Mouse (Mus musculus): ENCODE results near the gene Ocel1. TPM values are rescaled to one million over a fixed set of nuclear protein-coding genes. Genes with fewer than 3 reads are reported as not detected.

Ocel1 gene
- polyA plus RNA-seq, 1 experiment from 2014 or later, result 5.3 TPM

GRCm38 (mm10) chr8:71375581-71376422 lies 4.7 kb downstream of the Ocel1 start:
- no peaks in the 10 kb centered on the region for H3K9me3 ChIP-seq (replicated peaks; ENCODE audit: control insufficient read depth, low read length, poor library complexity, severe bottlenecking)
- H3K4me2 ChIP-seq (ENCODE audit: low read length), result peak overlapping the region; percentile 75
- H3K4me3 ChIP-seq (ENCODE audit: low read depth, low read length), result peak overlapping the region; percentile 42
- H3K9ac ChIP-seq (ENCODE audit: low read depth, low read length), result peak overlapping the region; percentile 73
- H3K4me1 ChIP-seq (ENCODE audit: control insufficient read depth, insufficient read depth, low read length), result peaks cover 35% of the 10 kb centered on the region
- H3K36me3 ChIP-seq (ENCODE audit: control insufficient read depth, insufficient read depth, low read length), result peaks cover 6% of the 10 kb centered on the region; the same call in 1 of the 2 replicates
- H3K27me3 ChIP-seq (ENCODE audit: control insufficient read depth, insufficient read depth, low read depth, low read length), result no peaks in the 10 kb centered on the region
- ATAC-seq, result no peak
- peak overlapping the region; percentile 69 for H3K27ac ChIP-seq (ENCODE audit: low read length)
- 6% methylated on average over 71 of the region's 74 CpGs for WGBS

GRCm38 (mm10) chr8:71376423-71377030 lies 5.4 kb downstream of the Ocel1 start:
- ATAC-seq, result no peak
- Histone ChIP-seq H3K4me1 (ENCODE audit: control insufficient read depth, insufficient read depth, low read length) (peaks cover 37% of the 10 kb centered on the region), H3K36me3 (ENCODE audit: control insufficient read depth, insufficient read depth, low read length) (peaks cover 6% of the 10 kb centered on the region; the same call in 1 of the 2 replicates), H3K4me2 (ENCODE audit: low read length) (peak overlapping the region; percentile 75), H3K9me3 (replicated peaks; ENCODE audit: control insufficient read depth, low read length, poor library complexity, severe bottlenecking) (no peaks in the 10 kb centered on the region), H3K9ac (ENCODE audit: low read depth, low read length) (peak overlapping the region; percentile 73), H3K27ac (ENCODE audit: low read length) (peak overlapping the region; percentile 69), H3K27me3 (ENCODE audit: control insufficient read depth, insufficient read depth, low read depth, low read length) (no peaks in the 10 kb centered on the region), H3K4me3 (ENCODE audit: low read depth, low read length) (peak overlapping the region; percentile 42)
- 31% methylated on average over 8 of the region's 8 CpGs for WGBS

- H3K27me3 ChIP-seq (ENCODE audit: control insufficient read depth, insufficient read depth, low read depth, low read length), result no peaks in the 10 kb centered on the region
- WGBS, result 29% methylated on average over 4 of the region's 4 CpGs
- ATAC-seq, result no peak
- peaks cover 2% of the 10 kb centered on the region; the same call in 1 of the 2 replicates for H3K36me3 ChIP-seq (ENCODE audit: control insufficient read depth, insufficient read depth, low read length)
- H3K4me2 ChIP-seq (ENCODE audit: low read length), result peak overlapping the region; percentile 99
- no peak overlapping the region for H3K4me3 ChIP-seq (ENCODE audit: low read depth, low read length)
- H3K9ac ChIP-seq (ENCODE audit: low read depth, low read length), result no peak overlapping the region; the same call in 1 of the 2 replicates
- H3K9me3 ChIP-seq (replicated peaks; ENCODE audit: control insufficient read depth, low read length, poor library complexity, severe bottlenecking), result no peaks in the 10 kb centered on the region
- no peak overlapping the region for H3K27ac ChIP-seq (ENCODE audit: low read length)
- peaks cover 41% of the 10 kb centered on the region for H3K4me1 ChIP-seq (ENCODE audit: control insufficient read depth, insufficient read depth, low read length)
These were observed 7.9 kb downstream of the Ocel1 start for GRCm38 (mm10) chr8:71379008-71379407.

- H3K4me1 ChIP-seq (ENCODE audit: control insufficient read depth, insufficient read depth, low read length), result peaks cover 41% of the 10 kb centered on the region
- peak overlapping the region; percentile 86; the same call in 1 of the 2 replicates for H3K9ac ChIP-seq (ENCODE audit: low read depth, low read length)
These were observed 8.5 kb downstream of the Ocel1 start for GRCm38 (mm10) chr8:71379512-71380075.

GRCm38 (mm10) chr8:71380178-71381171 lies 9.4 kb downstream of the Ocel1 start:
- H3K4me3 ChIP-seq (ENCODE audit: low read depth, low read length), result peak overlapping the region; percentile 72

More at GRCm38 (mm10) chr8:71379512-71380075, 8.5 kb downstream of the Ocel1 start:
- WGBS, result 43% methylated on average over 3 of the region's 3 CpGs
- no peaks in the 10 kb centered on the region for H3K36me3 ChIP-seq (ENCODE audit: control insufficient read depth, insufficient read depth, low read length)
- H3K9me3 ChIP-seq (replicated peaks; ENCODE audit: control insufficient read depth, low read length, poor library complexity, severe bottlenecking), result no peaks in the 10 kb centered on the region
- no peak for ATAC-seq
- no peaks in the 10 kb centered on the region for H3K27me3 ChIP-seq (ENCODE audit: control insufficient read depth, insufficient read depth, low read depth, low read length)
- H3K4me2 ChIP-seq (ENCODE audit: low read length), result peak overlapping the region; percentile 99
- no peak overlapping the region for H3K27ac ChIP-seq (ENCODE audit: low read length)
- H3K4me3 ChIP-seq (ENCODE audit: low read depth, low read length), result peak overlapping the region; percentile 72

GRCm38 (mm10) chr8:71381421-71381970 lies 10.4 kb downstream of the Ocel1 start, which contains the start of gene Nr2f6:
Gene Nr2f6, minus strand, starts transcription at chr8:71381960.
- H3K9ac ChIP-seq (ENCODE audit: low read depth, low read length), result peak within 1 kb of the TSS; percentile 86
- peak within 1 kb of the TSS; percentile 72 for H3K4me3 ChIP-seq (ENCODE audit: low read depth, low read length)
- 1% methylated on average over 75 of the region's 89 CpGs for WGBS
- no peaks in the 10 kb centered on the region for H3K27me3 ChIP-seq (ENCODE audit: control insufficient read depth, insufficient read depth, low read depth, low read length)
- H3K36me3 ChIP-seq (ENCODE audit: control insufficient read depth, insufficient read depth, low read length), result no peaks in the 10 kb centered on the region
- peak; percentile 54 for ATAC-seq
- peak within 1 kb of the TSS; percentile 78 for H3K27ac ChIP-seq (ENCODE audit: low read length)
- H3K9me3 ChIP-seq (replicated peaks; ENCODE audit: control insufficient read depth, low read length, poor library complexity, severe bottlenecking), result no peaks in the 10 kb centered on the region
- H3K4me1 ChIP-seq (ENCODE audit: control insufficient read depth, insufficient read depth, low read length), result peaks cover 27% of the 10 kb centered on the region
- H3K4me2 ChIP-seq (ENCODE audit: low read length), result peak within 1 kb of the TSS; percentile 99

More at GRCm38 (mm10) chr8:71380178-71381171, 9.4 kb downstream of the Ocel1 start:
- no peaks in the 10 kb centered on the region for H3K9me3 ChIP-seq (replicated peaks; ENCODE audit: control insufficient read depth, low read length, poor library complexity, severe bottlenecking)
- peak overlapping the region; percentile 86 for H3K9ac ChIP-seq (ENCODE audit: low read depth, low read length)
- no peaks in the 10 kb centered on the region for H3K36me3 ChIP-seq (ENCODE audit: control insufficient read depth, insufficient read depth, low read length)
- no peak overlapping the region for H3K27ac ChIP-seq (ENCODE audit: low read length)
- no peaks in the 10 kb centered on the region for H3K27me3 ChIP-seq (ENCODE audit: control insufficient read depth, insufficient read depth, low read depth, low read length)
- WGBS, result under 1% methylated on average over 68 of the region's 72 CpGs
- H3K4me1 ChIP-seq (ENCODE audit: control insufficient read depth, insufficient read depth, low read length), result peaks cover 38% of the 10 kb centered on the region
- H3K4me2 ChIP-seq (ENCODE audit: low read length), result peak overlapping the region; percentile 99
- ATAC-seq, result no peak

GRCm38 (mm10) chr8:71381971-71382961 lies 11.2 kb downstream of the Ocel1 start:
- H3K36me3 ChIP-seq (ENCODE audit: control insufficient read depth, insufficient read depth, low read length), result no peaks in the 10 kb centered on the region
- peak overlapping the region; percentile 86 for H3K9ac ChIP-seq (ENCODE audit: low read depth, low read length)
- peaks cover 25% of the 10 kb centered on the region for H3K4me1 ChIP-seq (ENCODE audit: control insufficient read depth, insufficient read depth, low read length)
- peak overlapping the region; percentile 78 for H3K27ac ChIP-seq (ENCODE audit: low read length)
- H3K4me3 ChIP-seq (ENCODE audit: low read depth, low read length), result peak overlapping the region; percentile 72
- H3K9me3 ChIP-seq (replicated peaks; ENCODE audit: control insufficient read depth, low read length, poor library complexity, severe bottlenecking), result no peaks in the 10 kb centered on the region
- peak; percentile 84 for ATAC-seq
- 1% methylated on average over 54 of the region's 80 CpGs for WGBS
- peak overlapping the region; percentile 99 for H3K4me2 ChIP-seq (ENCODE audit: low read length)
- no peaks in the 10 kb centered on the region for H3K27me3 ChIP-seq (ENCODE audit: control insufficient read depth, insufficient read depth, low read depth, low read length)

All from midbrain, embryonic 16.5 days (tissue).